Mouse (Mus musculus): ENCODE measurements at regions not wholly inside any gene's neighbourhood (a gene's known extent, or its start where the extent isn't known, plus 50 kb on each side); places are given as distances from the start of the nearest gene placed in this dataset.

DNA sequence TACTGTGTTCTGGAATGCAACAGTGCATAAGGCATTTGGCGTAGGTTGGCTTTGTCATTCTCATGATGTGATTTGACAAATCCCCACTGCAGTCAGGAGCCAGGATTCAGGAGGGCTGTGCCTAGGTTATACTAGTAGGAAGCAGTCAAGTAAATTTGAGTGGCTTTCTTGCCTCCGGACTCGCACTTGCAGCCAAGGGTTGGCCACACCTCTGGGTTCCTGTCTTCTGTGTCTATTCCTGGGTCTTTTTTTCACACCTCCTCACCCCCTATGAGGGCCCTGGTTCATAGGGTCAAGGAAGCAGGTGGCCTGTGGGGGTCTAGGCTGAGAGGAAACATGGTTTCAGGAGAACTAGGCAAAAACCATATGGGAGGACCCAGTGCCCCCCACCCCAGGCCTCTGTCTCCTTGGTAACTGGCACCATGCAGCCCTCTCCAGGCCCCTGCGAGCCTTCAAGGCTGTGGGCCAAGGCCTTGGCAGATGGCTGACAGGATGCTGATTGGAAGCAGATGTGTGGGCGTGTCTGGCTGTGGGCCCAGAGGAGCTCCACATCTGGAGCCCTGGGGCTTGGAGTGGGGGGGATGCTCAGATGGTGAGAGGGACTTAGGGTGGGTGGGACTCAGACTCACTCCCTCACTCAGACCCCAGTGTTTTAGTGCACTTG is 195.7 kb downstream of the Rgs3 start:
- DNase-seq: peak; percentile 68 to 70
- intact Hi-C loops (cut with DNase I): no loop called here

DNA sequence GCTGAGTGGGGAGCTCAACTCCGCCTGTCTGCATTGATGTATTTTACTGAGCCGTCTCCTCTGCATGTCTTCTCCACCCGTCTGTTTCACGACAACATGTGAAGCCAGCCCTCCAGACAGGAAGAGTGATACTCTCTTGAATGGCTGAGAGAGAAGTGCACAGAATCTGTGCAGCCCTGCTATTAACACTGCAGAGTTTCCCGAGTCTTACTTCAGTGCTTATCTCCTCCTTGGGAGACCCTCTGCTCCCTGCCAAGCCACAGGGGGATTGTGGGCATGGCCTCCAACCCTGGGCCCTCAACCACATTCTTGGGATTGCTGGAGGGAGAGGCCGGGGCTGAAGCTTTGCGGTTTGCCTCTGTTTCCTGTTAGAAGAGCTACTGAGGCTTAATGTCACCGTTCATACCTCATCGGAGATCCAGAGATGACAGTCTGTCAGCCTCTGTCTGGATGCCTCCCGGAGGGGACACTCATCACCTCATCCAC is 197.1 kb downstream of the Rgs3 start:
- no peak for DNase-seq

DNA sequence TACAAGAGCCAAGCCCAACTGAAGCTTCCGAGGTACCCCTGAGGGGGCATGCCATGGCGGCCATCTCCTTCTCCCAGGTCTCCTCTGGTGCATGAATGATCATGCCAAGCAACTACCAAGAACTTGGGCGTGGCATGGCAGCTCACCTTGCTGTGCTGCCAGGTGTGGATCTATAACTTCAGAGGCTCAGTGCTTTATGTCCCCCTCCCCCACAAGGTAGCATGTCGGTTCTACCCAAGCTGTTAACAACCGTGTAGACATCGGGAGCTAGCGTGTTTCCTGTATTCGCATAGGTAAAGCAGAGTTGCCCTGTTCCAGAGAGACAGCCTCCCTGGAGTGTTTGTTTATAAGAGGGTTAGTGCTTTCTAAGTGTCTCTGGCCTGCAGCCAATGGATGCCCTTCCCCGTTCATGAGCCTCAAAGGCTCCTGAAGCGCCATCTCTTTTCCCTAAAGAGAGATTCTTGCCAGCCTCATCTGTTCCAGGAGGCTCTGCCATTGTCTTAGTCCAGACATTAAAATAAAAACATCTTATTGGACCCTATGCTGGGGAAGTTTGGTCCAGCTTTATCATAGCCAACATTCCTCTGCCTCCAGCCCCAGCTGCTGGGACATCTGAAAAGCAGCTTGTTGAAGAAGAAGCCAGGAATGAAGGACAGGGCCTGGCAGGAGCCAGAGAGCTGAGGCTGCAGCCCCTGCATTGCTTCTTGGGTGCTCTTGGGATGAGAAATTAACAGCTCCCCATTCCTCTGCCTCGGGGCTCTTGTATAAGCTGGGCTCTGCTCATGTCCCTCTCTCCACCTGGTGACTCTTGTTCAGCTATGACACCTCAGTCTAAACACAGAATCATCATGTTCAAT is 201.3 kb downstream of the Rgs3 start:
- DNase-seq: peak in 1 of 2 experiments; percentile 32
- intact Hi-C loops (cut with DNase I): loop anchor here (1.0 kb wide), 1 partner anchor 64 kb away; no protein-coding TSS in a partner anchor

More for the DNA sequence above, 197.1 kb downstream of the Rgs3 start:
- intact Hi-C loops (cut with DNase I): no loop called here

DNA sequence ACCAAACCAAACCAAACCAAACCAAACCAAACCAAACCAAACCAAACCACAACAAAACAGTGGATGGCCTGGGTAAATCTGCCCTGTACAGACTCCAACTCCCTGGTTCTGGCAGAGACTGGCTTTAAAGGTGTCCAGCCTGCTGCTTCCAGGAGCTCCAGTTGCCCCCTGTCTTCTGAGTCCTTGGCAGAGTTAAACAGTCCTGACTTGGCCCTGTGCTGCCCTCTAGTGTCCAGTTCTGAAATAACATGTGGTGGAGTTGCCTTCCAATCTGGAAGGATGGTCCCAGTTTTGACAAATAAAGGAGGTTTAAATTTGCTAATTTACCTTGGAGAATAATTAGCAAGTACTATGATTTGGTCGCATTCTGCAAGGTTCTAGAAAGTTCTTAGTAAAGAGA is 202.0 kb downstream of the Rgs3 start:
- peak; percentile 58 to 81 for DNase-seq
- intact Hi-C loops (cut with DNase I): loop anchor here (1.0 kb wide), 1 partner anchor 64 kb away; no protein-coding TSS in a partner anchor

DNA sequence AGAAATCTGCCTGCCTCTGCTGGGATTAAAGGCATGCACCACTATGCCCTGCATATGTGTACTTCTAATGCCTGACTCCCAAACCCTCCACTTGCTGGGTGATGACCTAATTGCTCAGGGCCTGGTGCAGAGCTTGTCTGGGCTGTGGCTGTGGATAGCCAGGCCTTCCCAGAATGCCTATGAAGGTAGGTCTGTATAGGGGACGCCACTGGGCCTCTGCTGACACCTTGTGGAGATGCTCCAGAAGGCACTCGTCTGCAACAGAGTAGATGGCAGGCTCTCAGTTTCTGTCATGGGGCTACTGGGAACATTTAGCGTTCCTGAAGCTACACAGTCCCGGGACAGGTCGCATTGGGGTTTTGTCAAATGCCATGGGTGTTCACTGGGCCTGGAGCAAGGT is 201.4 kb upstream of the Zfp618 start:
- peak; percentile 79 to 80 for DNase-seq
- intact Hi-C loops (cut with DNase I): loop anchor here (1.0 to 2.0 kb wide), 2 partner anchors 66 to 203 kb away; no protein-coding TSS in a partner anchor

DNA sequence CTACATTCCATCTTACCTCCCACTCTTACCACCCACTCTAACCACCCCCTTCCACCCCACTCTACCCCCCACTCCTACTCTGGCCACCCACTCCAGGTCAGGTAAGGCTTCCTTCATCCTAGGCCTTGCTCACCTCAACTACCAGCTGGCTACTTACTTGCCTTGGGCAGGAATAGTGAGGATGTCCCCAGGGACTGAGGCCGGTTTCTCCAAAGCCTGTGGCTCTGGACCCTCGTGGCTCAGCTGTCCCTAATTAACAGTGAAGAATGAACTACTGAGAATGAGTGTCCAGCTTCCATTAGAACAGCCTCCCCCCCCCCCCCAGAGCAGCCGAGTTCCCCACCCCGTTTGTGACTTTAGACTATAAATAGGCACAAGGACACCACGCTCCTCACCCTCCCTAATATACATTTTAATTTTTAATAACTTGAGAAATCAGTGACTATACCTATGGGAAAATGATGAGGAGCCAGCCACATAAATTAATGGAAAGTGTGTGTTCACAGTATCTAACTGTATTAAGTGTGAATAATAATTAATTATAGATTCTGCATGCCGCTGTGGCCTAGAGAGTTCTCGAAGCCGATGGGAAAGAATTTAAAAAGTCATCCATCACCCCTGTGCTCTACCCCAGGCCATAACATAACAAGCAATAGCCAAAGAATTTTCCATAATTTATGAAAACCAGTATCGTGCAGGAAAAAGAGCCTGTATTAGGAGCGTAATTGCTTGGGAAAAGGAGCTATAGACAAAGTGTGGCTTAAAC is 195.7 kb upstream of the Zfp618 start:
- intact Hi-C loops (cut with DNase I): no loop called here

DNA sequence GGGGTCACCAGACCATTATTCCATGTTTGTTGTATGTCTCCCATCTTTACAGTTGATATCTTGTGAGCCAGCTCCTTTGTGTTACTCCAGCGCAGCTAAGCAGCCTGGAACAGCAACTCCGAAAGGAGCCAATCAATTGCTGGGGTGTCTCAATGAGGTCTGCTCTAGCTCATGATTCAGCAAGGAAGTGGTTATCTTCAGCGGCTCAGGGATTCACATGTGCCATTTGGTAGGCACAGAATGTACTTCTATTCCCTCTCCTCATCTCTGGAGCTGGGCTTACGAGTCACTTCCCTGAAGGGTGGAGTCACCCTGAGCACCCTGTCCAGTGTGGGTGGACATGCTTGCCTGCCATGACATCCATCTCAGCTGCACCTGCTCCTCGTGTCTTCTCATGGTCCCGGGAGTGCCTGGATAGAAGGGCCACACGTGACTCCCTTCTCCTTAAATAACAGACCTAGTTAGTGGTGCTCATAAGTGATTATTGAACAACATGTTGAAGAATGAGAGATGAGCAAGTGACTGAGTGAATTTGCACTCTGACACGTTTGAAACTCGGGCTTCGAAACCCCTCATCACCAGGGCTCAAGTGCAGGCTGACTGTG is 190.3 kb upstream of the Zfp618 start:
- intact Hi-C loops (cut with DNase I): no loop called here
- no peak for DNase-seq

More for the DNA sequence above, 195.7 kb upstream of the Zfp618 start:
- no peak for DNase-seq

DNA sequence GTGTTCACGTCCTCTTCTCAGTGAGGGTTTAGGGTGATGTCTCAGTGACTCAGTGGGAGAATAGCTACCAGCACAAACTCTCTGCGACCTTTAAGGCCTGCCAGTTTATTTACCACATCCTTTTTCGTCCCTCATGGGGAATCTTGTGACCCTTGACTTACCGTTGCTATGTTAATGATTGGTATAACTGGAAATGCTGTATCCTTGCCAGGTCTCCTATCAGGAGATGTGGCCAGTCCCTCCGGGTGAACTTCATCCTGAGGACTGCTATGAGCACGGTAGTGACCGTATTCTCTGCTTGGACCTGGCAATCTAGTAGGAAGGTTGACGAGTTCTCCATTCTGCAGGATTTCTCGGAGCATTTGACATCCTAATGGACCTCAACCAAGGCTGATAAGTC is 188.5 kb upstream of the Zfp618 start:
- DNase-seq: no peak
- intact Hi-C loops (cut with DNase I): no loop called here

DNA sequence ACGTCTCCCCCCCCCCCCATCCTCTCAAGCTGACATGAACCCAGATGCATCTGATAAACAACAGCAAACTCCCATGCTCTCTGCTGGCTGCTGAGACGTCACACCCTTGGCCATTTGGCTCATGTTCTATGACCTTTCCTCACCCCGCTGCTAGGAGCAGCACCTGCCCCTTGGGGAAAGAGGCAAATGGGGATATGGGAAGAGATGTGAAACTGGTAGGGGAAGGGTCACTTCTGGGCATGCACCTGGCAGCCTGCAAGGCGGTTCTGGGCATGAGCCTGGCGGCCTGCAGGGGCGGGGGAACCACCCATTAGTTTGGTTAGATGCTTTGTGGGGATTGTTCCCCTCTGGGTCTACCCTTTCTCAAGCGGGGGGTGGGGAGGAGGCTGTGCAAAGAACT is 187.9 kb upstream of the Zfp618 start:
- DNase-seq: no peak
- intact Hi-C loops (cut with DNase I): no loop called here

DNA sequence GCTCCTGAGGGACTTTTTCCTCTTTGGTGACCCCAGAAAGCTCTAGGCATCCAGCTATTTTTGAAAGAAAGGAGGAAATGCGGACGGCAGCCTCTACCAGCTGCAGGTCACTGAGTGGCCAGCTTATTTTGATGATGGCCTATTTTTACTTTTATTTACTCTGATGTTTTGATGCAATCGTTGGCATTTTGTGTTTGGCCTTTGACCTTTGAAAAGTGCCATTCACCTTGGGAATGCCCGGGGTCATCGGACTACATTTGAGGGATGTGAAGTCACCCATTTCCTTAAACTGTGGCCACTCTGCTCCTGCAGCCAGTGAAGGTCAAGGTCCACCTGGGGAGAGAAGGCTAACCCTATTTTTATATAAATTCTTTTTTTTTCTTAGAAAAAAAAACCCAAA is 186.8 kb upstream of the Zfp618 start:
- intact Hi-C loops (cut with DNase I): no loop called here
- DNase-seq: no peak

DNA sequence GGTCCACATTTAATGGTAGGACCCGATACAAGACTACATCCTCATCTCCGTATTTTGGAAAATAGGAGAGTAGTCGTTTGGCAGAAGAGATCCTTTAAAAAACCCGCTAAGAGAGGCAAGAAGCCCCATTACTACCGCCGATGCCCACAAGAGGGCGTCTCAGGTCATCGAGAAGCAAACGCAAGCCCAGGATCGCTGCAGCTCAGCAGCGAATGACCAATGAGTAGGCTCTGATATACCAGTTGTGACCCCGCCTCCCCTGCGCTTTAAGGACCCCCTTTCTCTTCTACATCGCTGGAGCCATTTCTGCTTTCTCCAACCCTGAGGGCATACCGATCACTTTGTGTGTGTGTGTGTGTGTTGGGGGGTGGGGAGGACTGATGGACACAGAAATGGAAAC is 185.0 kb upstream of the Zfp618 start:
- peak; percentile 83 to 85 for DNase-seq
- intact Hi-C loops (cut with DNase I): loop anchor here (2.0 to 10.0 kb wide), 2 partner anchors 104 to 338 kb away; no protein-coding TSS in a partner anchor

DNA sequence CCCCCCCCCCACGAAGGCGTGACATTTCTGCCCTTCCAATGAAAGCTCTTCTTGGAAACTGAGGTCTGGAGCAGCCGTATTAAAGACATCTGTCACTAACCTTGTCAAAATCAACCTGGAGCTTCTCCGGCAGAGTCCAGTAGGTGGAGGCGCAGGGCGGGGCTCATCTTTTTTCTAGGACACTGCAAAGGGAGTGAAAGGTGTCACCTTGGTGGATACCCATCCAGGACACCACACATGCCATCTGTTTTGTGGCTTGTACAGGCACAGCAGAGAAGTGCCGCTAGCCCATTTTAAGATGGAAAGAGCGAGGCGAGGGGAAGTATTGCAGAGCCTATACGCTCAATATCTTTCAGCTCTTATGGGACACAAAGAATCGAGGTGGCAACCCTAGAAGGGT is 184.5 kb upstream of the Zfp618 start:
- no peak for DNase-seq
- intact Hi-C loops (cut with DNase I): loop anchor here (2.0 to 10.0 kb wide), 2 partner anchors 104 to 338 kb away; no protein-coding TSS in a partner anchor

DNA sequence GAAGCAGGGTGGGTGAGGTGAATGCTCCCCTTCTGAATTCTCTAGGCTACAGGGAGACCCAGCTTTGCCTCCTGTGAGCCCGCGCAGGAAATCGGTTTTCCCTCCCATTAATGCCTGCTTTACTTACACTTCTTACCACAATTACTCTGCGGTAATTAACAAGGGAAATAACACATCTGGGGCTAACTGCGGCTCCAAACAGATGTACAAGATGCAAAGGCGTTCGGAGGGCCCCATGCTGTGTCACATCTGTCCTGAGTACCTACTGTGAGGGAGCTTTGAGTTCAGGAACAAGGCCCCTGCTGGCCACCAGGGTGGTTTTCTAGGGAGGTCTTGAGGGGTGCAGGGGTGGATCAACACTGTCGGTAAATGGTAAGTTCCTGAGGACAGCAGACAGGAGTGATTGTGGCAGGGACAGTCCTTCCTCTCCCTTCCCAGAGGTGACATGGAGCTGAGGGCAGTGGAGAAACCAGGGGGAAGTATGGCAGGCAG is 184.0 kb upstream of the Zfp618 start:
- DNase-seq: no peak
- intact Hi-C loops (cut with DNase I): loop anchor here (2.0 to 10.0 kb wide), 2 partner anchors 103 to 337 kb away; no protein-coding TSS in a partner anchor

DNA sequence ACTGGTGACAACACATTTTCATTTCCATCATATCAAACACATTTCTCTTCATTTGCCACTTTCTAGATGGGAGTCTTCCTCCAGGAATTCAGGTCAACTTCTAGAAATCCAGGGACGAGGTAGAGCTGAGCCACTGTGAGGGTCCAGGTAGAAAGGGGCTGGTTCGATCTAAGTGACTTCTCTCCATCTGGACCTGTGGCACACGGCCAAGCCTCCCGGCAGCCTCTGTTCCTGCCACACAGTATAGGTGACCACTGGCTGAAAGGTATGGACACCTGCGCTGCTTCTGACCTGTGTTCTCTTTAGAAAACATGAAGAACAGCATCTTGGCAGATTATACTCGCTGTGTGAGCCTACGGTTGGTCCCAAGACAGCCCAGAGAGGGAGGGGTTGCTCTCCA is 179.7 kb upstream of the Zfp618 start:
- intact Hi-C loops (cut with DNase I): loop anchor here (10.0 kb wide), 1 partner anchor 99 kb away; no protein-coding TSS in a partner anchor
- DNase-seq: no peak

DNA sequence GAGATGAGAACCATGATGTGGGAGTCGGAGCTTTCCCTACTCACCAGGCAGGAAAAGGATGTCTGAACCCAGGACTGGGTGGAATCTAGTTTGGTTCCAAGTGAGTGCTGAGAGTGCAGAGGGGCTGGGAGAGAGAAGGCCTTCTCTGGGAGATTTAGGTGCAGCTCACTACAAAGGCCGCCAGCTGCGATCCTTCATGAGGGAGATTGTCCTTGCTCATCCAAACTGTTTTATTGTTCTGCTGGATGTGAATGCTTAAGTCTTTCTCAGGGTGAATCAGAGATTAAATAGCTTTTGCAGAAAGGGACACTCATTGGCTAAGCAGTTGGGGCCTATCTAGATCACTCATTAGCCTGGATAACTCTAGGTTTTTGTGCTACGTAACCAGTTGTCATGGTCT is 175.7 kb upstream of the Zfp618 start:
- intact Hi-C loops (cut with DNase I): loop anchor here (10.0 kb wide), 1 partner anchor 95 kb away; no protein-coding TSS in a partner anchor
- no peak for DNase-seq

DNA sequence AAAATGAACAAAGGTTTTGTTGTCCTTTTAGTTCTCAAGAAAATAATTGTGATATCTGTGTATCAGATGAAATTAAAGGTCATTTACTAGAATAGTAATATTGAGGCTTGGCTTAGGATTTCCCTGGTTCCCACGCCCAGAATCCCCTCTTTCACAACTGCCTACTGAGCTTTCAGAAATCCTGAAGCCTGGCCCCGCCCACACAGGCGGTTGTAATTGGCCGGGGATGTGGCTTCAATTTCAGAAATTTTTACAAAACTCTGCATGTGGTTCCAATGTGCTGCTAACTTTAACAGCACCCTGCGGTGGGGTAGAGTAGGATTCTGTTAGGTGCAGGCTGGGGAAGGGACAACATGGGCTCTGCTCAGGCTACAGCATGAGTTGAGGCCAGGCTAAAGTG is 171.8 kb upstream of the Zfp618 start:
- DNase-seq: no peak
- intact Hi-C loops (cut with DNase I): no loop called here

DNA sequence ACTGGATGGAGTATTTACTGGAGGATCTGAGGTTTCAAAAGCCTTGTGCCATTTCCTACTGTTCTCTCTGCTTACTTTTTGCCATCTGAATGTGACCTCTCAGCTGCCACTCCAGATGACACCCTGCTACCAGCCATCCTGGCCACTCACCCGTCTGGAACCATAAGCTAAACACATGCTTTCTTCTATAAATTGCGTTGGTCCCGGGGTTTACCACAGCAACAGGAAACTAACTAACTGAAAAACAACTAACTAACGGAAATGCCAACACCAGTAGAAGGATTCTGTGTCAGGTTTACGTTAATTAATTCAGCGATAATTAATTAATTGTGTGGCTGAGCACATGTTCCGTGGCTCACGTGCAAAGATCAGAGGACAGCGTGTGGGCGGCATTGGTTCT is 169.8 kb upstream of the Zfp618 start:
- no peak for DNase-seq
- intact Hi-C loops (cut with DNase I): no loop called here

DNA sequence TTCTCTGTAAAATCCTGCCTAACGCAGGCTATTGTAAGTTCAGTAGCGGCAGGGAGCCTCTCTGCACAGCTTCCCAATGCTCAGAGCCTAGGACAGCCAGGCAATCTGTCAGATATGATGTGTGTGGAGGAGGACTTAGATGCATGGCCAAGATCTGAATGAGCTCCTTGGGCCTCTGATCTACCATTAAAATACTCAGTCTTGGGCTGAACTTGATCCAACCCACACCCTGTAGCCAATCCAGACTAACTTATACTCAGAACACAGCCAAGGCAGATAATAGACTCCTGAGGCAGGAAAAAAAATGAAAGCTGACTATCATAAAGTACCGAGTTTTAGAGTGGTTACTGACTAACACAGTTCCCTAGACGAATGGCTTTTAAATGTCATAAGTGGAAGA is 165.4 kb upstream of the Zfp618 start:
- intact Hi-C loops (cut with DNase I): no loop called here
- DNase-seq: no peak

DNA sequence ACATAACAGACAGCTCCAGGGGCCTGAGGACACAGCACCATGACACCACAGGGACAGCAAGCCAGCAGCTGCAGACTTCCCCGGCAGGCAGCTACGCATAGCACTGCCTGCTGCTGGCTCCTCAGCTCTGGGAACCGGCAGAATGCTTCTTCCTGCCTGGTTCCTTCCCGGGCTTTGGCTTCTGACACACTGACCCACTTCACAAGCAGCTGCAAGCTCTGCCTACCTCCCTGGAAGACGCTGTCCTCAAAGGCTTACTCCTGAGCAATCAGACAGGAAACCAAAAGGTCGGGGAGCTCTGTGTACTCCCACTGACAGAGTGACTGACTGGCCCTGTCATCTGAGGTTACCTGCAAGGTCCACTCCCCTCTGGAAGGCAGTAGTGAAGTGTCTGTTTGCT is 159.5 kb upstream of the Zfp618 start:
- intact Hi-C loops (cut with DNase I): no loop called here
- DNase-seq: no peak

DNA sequence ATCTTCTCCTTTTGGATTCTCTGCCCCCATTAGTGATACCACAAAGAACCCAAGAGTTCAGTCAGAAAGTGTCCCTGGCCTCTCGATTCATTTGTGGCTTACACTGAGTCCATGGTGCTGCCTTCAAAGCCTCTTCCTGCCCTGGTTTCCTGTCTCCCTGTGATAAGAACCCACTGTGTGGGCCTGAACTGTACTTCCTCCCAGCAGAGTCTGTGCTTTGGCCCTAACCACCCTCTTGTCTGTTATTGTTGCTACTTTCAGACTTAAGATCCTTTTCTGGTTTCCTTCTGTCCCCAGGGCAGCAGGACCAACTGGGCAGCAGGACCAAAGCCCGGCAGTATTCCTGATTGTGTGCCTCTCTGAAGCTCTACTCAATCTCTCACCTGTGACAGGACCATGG is 158.6 kb upstream of the Zfp618 start:
- no peak for DNase-seq
- intact Hi-C loops (cut with DNase I): no loop called here

Measured in gastrocnemius, postnatal 36 days (tissue).